Mouse (Mus musculus): ENCODE data around the gene Amot.

The Amot gene

DNA sequence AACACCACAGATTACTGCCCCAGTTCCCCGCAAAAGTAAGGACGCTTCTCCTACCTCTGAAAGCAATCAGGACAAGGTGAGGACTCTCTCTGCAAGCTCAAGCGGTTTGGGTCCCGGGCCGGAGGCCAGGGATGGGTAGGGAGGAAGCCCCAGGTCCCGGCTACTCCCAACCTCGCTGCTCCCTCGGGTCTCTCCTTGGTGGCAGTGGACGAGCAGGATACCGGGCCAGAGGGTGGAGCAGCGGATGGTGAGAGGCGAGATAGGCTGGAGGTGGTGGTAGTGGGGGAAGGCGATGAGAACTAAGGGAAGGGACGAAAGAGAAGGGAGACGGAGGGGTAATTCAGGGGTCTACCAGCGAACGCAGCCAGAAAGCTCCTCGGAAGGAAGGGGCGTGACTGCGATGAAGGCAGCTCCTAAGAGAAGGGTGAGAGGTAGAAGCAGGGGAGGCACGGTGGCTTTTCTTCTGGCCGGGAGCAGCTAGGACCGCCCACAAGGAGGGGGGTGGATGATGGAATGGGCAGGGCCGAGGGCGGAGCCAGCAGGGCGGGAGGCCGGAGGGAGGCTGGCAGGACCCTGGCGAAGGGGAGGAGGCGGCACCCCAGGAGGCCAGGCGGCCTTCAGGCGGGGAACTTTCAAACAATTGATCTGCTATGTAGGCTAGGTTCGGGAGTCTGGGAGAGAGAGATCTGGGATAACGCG, at the start of gene Amot:
Gene Amot, minus strand, starts transcription at position 465 of the 699 bp plus-strand sequence.
- DNase-seq (ENCODE audit: extremely low spot score, low read depth, low spot score) = no peak

DNA sequence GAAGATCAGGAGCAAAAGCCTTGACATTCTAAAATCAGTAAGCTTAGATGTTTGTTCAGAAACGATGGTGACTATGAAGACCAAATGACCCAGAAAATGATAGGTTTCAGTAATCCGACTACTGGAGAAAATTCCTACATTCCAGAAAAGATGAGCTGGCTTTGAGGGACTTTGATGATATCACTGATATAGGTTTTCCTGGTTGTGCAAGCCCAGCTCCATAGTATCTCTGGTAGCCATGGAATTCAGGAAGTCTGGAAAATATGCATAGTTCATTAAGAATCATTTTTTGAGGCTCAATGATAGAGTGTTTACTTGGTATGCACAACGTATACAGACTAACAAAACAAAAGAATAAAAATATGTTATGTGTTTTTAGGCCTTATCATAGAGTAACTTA, 40.1 kb upstream of the Amot start:
- no peak for DNase-seq (ENCODE audit: extremely low spot score, low read depth, low spot score)

DNA sequence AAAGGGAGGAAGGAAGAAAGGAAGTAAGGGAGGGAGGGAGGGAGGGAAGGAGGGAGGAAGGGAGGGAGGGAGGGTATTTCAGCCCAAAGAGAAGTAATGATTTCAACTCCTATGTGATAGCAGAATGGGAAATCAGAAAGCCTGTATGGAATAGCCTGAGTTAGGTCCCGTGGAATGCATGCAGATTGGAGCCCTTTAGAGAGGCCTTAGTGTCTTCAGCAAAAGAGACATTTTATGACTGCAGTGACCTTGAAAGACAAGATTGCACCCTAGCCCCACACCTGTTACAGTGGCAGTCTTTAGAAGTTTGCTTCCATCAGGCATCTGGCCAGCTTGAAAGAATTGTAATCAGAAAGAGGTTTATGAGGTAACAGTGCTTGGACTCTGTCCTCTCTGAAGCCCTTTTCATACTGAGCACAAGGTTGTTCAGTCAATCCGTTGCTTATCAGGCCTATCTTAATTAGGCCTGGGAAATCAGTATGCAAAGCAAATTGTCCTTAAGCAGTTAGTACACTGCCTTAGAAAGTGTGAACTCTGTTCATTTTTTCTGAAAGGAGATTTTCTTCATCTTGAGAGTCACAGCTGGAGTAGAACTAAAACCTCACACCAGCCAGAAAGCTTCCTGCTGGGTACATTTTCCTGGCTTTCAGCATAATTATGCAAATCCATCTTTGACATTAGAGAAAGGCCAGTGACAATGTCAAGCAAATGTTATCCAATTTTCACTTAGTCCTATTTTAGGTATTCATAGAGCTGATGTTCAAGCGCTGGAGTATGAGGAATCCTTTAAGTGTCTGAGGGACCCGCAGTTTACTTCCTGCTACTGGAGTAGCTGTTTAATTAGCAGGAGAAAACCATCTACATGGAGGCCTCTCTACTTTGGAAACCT, 38.9 kb upstream of the Amot start:
- DNase-seq (ENCODE audit: extremely low spot score, low read depth, low spot score) = no peak

DNA sequence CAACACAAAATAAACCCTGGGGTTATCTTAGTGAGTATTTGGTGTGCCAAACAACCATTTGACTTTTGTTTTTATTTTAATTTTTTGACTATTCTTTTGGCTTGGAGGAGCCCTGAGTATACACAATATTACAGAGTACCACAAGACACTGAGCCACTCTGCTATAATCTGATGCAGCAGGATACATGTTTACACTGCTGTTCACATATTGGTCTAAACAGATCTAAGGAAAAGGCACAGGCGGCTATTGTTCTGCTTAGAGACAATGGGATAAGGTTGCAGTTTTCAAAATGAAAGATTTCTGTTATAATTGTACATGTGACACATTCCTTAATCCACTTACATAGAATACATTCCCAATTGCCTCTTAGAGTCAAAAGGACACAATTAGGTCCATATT, 36.1 kb upstream of the Amot start:
- no peak for DNase-seq (ENCODE audit: extremely low spot score, low read depth, low spot score)

DNA sequence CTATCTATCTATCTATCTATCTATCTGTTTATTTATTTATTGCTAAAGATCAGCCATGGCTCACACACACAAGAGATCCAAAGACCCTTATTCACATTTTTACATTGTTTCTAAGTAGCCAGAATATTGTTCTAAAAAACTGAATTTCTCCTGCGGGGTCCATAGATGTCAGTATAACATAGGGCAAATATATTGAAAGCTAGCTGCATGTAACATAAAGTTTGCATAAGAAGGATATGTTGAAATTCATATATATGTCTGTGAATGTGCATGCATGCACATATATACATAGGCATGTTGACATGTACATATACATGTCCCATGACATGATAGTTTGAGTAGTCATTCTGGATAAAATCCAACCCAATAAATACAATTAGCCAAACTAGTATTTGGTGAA, 35.3 kb upstream of the Amot start:
- no peak for DNase-seq (ENCODE audit: extremely low spot score, low read depth, low spot score)

DNA sequence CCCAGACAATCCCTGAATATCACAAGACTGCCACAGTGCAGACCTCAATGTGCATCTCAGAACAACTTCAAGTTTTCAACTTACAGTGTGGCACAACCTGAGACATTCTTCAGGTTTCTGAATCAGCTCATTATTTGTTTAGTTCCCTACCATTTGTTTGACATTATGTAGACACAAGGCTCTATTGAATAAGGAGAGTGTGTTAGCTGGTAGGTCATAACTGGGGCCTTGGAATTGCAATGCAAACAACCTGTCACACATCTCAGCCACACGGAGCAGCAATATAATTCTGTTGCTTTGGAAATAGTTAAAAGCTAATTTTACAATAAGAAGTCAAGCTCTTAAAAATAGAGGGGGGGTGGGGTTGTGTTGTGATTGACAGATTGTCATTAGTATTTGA, 24.6 kb upstream of the Amot start:
- no peak for DNase-seq (ENCODE audit: extremely low spot score, low read depth, low spot score)

DNA sequence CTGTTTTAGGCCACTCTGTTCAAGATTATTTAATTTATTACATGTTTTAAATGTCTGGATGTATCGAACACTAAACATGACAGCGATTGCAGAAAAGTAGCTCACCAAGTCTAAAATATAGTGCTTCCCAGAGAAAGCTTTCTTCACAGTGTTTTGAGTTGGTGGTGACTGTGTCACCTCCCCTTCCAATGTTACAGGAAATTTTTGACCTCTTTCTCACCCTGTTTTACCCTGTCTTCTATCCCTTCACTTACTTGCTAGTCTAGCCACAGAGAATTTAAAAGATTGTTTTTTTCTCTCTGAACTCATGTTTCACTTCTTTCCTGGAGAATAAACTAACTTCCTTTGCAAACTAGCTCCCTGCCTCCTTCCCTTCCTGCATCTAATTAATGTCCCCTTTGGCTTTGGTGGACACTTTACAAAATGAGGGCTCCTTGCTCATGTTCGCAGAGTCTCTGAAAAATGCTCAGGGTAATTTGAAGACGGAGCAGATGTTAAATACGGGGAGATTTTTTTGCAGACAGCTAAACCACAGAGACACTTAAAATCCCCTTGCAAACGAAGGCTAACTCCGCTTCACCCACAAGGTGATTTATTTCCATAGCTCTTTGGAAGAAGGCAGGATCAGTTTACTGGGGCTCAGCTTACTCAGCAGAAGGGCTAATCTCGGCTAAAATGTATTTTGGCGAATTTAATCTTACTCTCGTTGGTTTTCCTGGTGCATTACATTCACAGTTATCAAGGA, 11.5 kb upstream of the Amot start:
- DNase-seq (ENCODE audit: extremely low spot score, low read depth, low spot score) = no peak

DNA sequence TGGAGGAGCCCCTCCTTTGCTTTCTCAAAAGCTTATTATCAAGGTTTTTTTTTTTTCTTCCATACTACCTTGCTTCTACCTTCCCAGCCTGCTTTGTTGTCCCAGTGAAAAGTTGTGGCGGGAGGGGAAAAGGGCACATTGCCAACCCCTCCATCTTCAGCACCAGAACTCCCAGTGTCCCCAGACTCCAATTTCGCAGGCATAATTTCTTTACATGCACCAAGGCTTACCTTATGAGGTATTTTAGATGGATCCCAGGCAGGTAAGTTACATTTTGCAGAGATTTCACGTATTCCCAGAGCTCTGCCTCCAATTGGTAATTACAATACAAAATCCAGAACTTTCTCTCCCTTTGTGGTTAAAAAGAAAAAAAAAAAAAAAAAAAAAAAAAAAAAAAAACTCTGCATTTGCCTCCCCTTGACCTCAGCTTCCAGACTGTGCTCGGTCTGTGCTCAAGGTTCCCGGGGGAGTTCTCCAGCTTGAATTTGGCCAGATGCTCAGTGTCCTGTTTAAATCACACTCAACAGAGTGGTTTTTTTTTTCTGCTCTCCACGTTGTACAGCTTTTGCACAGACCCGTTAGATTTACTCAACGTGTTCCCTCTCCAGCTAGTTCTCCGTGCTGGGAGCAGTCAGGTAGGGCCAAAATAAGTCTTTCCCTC, 10.6 kb upstream of the Amot start:
- DNase-seq (ENCODE audit: extremely low spot score, low read depth, low spot score) = no peak

DNA sequence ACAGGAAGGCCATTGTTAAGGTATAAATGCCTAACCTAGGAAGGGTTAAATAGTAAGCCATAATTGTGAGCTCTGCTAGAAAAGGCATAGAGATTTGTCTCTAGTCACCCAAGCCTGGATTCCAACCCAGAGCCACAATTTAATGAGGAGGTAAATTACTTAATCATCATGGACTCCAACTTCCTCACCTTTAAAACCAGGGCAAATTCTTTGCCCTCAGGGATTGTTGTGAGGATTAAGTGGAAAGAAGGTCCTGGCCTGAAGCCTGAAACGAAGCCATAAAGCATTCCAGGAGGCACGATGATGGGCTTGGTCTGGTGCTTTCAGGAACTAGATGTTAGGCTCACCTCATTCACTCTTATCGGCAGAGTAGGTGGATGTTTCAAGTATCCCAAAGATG, 5.7 kb upstream of the Amot start:
- DNase-seq (ENCODE audit: extremely low spot score, low read depth, low spot score) = no peak

DNA sequence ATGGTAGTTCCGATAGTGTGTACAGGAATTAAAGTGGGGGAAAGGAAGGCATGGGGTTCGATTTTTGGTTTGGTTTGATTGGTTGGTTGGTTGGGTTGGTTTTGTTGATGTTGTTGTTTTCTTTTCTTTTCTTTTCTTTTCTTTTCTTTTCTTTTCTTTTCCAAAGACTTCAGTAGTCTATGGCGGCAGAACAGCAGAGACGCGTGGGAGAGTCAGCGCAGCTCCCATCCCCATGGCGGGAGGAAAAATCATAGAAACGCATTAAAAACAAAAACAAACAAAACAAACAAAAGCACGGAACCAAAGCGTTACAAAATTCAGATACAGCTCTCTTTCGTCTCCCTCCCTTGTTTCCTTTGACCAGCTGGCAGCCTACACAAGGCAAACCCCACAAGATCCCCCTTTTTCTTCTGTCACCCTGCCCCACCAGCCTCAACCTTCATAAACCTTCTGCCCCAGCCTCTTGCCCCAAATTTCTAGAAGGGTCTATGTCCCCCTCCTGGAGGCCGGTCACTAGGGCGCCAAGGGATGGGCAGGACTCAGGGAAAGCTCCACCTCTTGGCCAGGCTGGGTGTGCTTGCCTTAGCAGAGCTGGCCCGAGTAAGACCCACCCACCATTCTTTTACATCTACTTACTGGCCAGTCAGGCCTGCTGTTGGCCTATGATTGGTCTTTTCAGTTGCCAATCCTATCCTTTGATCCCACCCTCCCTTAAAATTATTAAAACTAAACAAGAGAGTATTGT, 648 bp upstream of the Amot start:
- no peak for DNase-seq (ENCODE audit: extremely low spot score, low read depth, low spot score)

DNA sequence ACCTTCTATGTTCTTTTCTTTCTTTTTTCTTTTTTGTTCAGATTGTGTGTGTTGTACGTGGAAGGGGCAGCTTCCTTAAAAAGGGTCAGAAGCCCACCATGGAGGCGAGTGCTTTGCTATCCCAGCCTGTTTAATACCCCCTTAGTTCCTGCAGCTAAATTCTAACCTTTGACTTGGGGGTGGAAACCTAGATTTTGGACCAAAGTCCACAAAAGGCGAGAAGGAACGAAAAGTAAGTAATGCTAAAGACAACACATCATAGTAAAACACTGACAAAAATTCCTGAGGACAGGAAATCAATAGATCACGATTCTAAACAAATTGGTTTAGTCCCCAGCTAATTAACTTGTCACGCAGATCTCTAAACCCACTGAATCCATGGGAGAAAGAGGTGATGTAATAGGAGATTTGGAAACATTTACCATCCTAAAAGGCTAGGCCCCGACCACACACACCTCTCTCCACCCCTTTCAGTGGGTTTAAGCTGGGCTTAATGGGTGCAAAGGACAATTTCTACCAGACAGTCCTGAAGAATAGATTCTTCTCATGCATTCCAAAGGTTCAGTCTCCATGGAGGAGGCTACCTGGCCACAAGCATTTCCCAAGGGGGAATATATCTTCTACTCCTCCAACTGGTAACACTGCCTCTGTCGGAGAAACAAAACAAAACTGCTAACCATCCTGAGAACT, 3.2 kb downstream of the Amot start:
- DNase-seq (ENCODE audit: extremely low spot score, low read depth, low spot score) = no peak

DNA sequence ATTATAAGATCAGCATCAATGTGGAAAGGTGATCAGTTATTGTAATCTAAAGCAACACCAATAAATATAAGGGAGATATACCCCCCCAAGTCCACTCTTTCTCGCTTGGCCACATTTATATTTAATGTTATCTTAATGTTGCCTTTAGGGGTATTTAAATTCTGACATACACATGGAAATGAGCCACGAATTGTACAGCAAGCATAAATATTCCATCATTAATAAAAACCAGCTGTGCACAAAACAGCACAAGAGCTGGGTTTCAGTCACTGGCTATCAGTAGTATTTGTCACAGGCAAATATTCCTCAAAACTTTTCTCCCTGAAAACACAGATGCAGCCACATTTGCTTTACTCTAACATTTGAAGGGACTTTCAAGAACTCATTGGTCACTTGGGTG, 5.9 kb downstream of the Amot start:
- DNase-seq (ENCODE audit: extremely low spot score, low read depth, low spot score) = no peak

DNA sequence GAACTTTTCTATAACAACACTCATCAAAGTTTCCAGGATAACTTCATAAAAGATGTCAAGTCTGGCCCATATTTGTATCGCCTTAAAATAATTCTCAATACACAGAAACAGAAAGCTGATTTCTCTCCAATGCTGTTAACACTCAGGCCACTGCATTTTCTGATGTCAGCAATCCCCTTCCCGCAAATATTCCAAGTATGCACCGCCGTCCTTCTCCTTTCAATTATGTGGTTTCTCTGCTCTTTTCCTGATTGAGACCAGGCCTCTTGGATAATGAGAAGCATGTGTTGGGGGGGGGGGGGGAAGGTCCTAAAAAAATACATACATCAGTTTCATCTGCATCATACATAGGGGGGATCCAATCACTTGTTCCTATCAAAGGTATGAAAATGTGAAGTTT, 6.3 kb downstream of the Amot start:
- DNase-seq (ENCODE audit: extremely low spot score, low read depth, low spot score) = no peak

DNA sequence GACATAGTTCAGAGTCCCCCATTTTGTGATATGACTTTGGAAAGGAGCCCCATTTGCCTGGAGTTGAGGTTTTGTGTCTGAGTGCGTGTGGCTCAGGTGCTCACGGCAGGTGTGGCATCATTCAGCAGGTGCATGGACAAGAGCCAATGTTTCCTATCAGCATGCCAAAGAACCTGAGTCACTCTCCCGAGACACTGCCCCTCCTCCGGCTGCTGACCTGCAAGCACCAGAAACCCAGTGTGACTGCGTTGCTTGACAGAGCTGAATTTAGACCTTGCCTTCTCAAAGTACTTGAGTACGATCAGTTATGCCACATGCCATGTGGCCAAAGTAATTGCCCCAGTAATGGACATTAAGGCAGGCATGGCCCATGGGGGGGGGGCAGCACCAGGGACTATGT, 7.5 kb downstream of the Amot start:
- no peak for DNase-seq (ENCODE audit: extremely low spot score, low read depth, low spot score)

DNA sequence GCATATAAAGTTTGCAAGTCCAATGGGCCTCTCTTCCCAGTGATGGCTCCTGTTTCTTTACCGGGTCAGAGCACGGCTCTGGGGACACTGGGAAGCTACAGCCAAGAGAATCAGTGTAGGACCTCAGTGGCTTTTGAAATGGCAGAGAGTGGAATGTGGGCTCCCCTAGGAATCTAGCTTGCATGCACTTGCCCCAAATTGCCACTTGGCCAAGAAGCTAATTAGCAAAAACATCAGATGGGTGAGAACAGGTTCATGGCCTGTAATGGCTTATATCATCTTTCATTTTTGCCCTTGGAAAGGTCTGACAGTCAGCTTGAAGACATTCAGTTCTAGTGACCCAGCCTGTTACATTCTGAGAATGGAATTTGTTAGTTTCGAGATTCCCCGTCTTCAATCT, 9.6 kb downstream of the Amot start:
- DNase-seq (ENCODE audit: extremely low spot score, low read depth, low spot score) = no peak

DNA sequence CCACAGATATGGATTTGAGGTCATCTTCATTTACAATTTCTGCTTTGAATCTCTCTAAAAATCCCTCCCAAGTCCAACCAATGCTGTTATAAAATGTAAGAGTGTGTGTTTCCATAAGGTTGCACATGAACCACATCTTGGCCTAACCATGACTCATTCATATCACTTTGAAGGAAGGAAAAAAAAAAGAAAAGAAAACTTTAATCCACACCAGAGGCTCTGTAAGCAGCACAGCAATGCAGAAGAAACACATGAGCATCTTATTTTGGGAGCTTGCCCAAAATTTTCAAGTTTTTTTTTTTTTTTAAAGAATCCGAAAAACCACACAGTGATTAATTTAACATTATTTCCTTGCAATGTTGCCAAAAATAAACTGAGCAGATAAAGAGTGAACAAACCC, 14.2 kb downstream of the Amot start:
- no peak for DNase-seq (ENCODE audit: extremely low spot score, low read depth, low spot score)

DNA sequence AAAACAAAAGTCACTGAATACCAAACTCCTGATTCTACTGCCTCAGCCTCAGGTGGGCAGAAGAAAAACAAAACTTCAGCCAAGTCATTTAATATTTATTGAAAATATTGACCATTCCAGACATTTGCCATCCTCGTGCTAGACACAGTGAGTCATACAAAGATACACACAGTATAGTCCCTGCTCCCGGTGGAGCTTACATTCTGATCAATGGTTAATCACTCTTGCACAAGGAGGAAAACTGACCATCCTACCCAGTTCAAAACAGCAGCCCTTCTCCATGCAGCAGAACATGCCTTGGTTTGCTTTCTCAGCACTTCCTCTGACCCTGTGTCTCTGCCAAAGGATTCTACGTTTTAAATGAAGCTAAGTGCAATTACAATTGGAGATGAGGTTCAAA, 14.6 kb downstream of the Amot start:
- no peak for DNase-seq (ENCODE audit: extremely low spot score, low read depth, low spot score)

DNA sequence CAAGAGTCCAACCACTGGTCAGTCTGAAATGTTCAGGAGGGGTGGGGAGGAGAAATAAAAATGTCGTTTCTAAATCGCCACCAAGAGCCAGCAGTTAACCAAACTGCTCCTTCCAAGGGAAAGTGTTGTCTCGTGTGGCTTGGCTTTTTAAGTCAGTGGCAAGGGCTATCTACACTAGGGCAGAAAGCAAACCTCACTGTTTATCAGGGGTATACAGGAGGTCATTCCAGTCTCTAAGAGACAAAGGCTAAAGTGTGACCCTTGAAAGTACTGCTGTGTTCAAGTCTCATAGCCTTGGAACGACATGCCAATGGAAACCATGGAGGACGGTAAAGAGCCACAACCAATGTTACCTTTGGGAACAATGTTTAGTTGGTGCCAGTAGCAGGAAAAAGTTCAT, 15.0 kb downstream of the Amot start:
- DNase-seq (ENCODE audit: extremely low spot score, low read depth, low spot score) = no peak

DNA sequence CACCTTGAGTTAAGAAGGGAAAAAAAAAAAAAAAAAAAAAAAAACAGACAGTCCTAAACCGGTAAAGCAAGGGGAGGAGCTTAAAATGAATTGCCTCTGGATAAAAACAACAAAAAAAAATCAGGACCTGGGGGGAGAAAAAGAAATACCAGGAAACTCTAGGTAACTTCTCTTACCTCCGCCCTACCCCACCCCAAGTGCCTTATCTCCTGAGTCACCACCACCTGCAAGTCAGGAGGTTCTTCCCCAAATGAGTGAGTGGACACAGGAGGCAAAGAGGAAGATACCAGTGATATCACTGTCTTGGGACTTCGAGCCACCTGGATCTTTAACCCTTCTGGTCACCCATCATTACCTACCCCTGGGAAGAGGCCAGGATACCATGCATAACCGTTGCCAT, 19.5 kb downstream of the Amot start:
- no peak for DNase-seq (ENCODE audit: extremely low spot score, low read depth, low spot score)

DNA sequence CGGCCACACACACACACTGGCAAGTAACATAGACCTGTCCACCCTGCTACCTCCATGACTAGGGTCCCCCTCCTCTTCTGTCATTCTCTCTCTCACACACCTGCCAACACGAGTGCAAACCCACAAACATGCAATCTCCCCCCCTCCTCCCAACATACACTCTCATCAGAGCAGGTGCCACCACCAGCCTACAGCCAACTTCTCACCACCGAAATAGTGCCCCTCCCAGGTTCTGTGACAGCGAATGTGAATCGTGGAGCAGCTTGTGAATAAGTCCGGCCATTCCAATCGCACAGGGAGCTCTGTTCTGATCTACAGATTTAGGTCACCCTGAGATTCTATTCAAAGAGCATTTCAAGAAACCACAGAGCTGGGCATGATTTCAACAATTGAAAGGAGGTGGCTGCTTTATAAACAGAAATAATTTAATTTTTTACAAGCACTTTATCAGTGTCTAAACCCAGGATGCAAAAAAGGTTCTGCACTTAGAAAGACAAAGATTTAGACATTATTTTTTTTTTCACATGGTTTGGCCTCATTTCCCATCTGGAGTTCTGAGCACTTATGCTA, 21.4 kb downstream of the Amot start:
- DNase-seq (ENCODE audit: extremely low spot score, low read depth, low spot score) = no peak
